Mouse (Mus musculus): ENCODE results near the gene Rtl10. TPM values are rescaled to one million over a fixed set of nuclear protein-coding genes. Genes with fewer than 3 reads are reported as not detected.

The Rtl10 gene
- total and polyA plus RNA-seq, 3 experiments = 5.9 to 13.3 TPM; not detected in 1

DNA sequence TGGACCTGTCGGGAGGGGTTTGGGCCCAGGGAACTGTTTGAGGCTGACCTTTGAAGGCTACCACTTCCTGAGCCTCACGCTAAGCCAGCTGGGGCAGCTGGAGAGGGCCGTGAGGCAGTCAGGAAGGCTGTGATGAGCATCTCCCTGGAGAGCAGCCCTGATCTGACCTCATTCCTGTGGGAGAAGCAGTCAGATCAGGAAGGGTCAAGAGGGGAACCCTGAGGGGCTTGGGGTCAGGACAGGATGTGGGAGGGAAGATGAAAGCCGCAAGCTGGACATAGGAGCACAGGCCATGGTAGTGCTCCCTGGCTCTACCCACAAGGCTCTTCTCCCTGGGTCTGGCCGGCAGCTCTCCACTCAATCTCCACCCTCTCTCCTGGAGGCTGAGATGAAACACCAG lies 44.9 kb upstream of the Rtl10 start:
- Histone ChIP-seq H3K79me2 (ENCODE audit: control insufficient read depth, insufficient read depth, low read length, poor library complexity) (no peaks in the 10 kb centered on the region), H3K36me3 (ENCODE audit: control insufficient read depth in 1 of 2, insufficient read depth in 2 of 2, low read length in 2 of 2) (peaks cover 0 to 7% of the 10 kb centered on the region in 2 experiments; a peak in 3 of 4 replicates), H3K27me3 (ENCODE audit: control insufficient read depth in 1 of 2, insufficient read depth in 2 of 2, low read length in 2 of 2) (no peaks in the 10 kb centered on the region), H3K27ac (ENCODE audit: control insufficient read depth, low read depth, low read length) (no peak overlapping the region), H3K4me1 (ENCODE audit: control insufficient read depth in 1 of 2, insufficient read depth in 2 of 2, low read length in 2 of 2) (peaks cover 1 to 11% of the 10 kb centered on the region in 2 experiments), H3K9me3 (replicated peaks; ENCODE audit: insufficient read depth, low read length) (no peaks in the 10 kb centered on the region), H3K9ac (ENCODE audit: control insufficient read depth, low read depth, low read length, poor library complexity, severe bottlenecking) (no peak overlapping the region), H3K4me3 (ENCODE audit: control insufficient read depth in 1 of 2, insufficient read depth in 1 of 2, low read depth in 2 of 2, low read length in 2 of 2) (no peak overlapping the region)
- DNase-seq (ENCODE audit: low read depth, low spot score) = no peak
- no peak for TF ChIP-seq RCOR1 (IDR thresholded peaks at IDR 0.05; ENCODE audit: low read depth, low read length)
- TF ChIP-seq TBP (IDR thresholded peaks at IDR 0.05; ENCODE audit: low read depth, low read length) = no peak
- TF ChIP-seq MXI1 (IDR thresholded peaks at IDR 0.05; ENCODE audit: low read depth, low read length) = no peak
- no peak for TF ChIP-seq E2F4 (IDR thresholded peaks at IDR 0.05; ENCODE audit: borderline replicate concordance, low read depth, low read length)
- no peak for TF ChIP-seq KAT2A (conservative IDR thresholded peaks at IDR 0.05; ENCODE audit: low read depth, low read length)
- TF ChIP-seq CTCF (IDR thresholded peaks at IDR 0.05 in 2 of 3, conservative IDR thresholded peaks at IDR 0.05 in 1 of 3; ENCODE audit: control insufficient read depth in 1 of 3, insufficient read depth in 1 of 3, low read depth in 2 of 3, low read length in 3 of 3, poor library complexity in 1 of 3, severe bottlenecking in 1 of 3) = no peak
- TF ChIP-seq MAZ (IDR thresholded peaks at IDR 0.05; ENCODE audit: low read depth, low read length) = no peak
- TF ChIP-seq POLR2AphosphoS2 (IDR thresholded peaks at IDR 0.05; ENCODE audit: low read length) = no peak
- TF ChIP-seq TCF12 (IDR thresholded peaks at IDR 0.05; ENCODE audit: low read depth, low read length) = no peak
- no peak for TF ChIP-seq CHD2 (IDR thresholded peaks at IDR 0.05; ENCODE audit: low read length)
- TF ChIP-seq ZC3H11A (IDR thresholded peaks at IDR 0.05; ENCODE audit: low read depth, low read length) = no peak

DNA sequence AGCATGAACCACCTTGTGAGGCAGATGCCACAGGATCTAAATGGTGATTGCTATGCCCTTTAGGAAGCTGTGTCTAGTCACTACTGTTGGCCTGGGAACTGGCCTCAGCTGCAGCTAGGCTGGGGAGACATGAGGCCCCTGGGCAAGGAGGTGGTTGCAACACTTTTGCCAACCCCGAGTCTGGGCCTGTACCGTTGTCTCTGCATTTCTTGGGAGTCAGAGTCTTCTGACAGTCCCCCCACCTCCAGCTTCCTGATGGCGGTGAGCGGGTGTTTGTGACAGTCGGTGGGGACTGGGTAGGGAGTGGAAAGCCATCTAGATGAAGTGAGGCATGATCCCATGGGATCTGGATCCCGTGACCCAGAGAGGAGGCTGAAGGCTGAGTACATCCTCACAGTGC lies 43.3 kb upstream of the Rtl10 start:
- H3K27ac ChIP-seq (ENCODE audit: control insufficient read depth, low read depth, low read length) = no peak overlapping the region
- H3K27me3 ChIP-seq (ENCODE audit: control insufficient read depth in 1 of 2, insufficient read depth in 2 of 2, low read length in 2 of 2) = no peaks in the 10 kb centered on the region
- no peak for TF ChIP-seq UBTF (IDR thresholded peaks at IDR 0.05; ENCODE audit: borderline replicate concordance, insufficient read depth, low read depth, low read length)
- no peak for TF ChIP-seq POLR2AphosphoS2 (IDR thresholded peaks at IDR 0.05; ENCODE audit: low read length)
- peaks cover 7 to 24% of the 10 kb centered on the region in 2 experiments for H3K4me1 ChIP-seq (ENCODE audit: control insufficient read depth in 1 of 2, insufficient read depth in 2 of 2, low read length in 2 of 2)
- no peaks in the 10 kb centered on the region for H3K79me2 ChIP-seq (ENCODE audit: control insufficient read depth, insufficient read depth, low read length, poor library complexity)
- no peak overlapping the region for H3K9ac ChIP-seq (ENCODE audit: control insufficient read depth, low read depth, low read length, poor library complexity, severe bottlenecking)
- no peak for DNase-seq (ENCODE audit: low read depth, low spot score)
- H3K36me3 ChIP-seq (ENCODE audit: control insufficient read depth in 1 of 2, insufficient read depth in 2 of 2, low read length in 2 of 2) = peaks cover 0 to 19% of the 10 kb centered on the region in 2 experiments
- H3K9me3 ChIP-seq (replicated peaks; ENCODE audit: insufficient read depth, low read length) = no peaks in the 10 kb centered on the region
- H3K4me3 ChIP-seq (ENCODE audit: control insufficient read depth in 1 of 2, insufficient read depth in 1 of 2, low read depth in 2 of 2, low read length in 2 of 2) = no peak overlapping the region

- Histone ChIP-seq H3K4me1 (ENCODE audit: control insufficient read depth in 1 of 2, insufficient read depth in 2 of 2, low read length in 2 of 2) (peaks cover 9 to 31% of the 10 kb centered on the region in 2 experiments), H3K79me2 (ENCODE audit: control insufficient read depth, insufficient read depth, low read length, poor library complexity) (no peaks in the 10 kb centered on the region), H3K4me3 (ENCODE audit: control insufficient read depth in 1 of 2, insufficient read depth in 1 of 2, low read depth in 2 of 2, low read length in 2 of 2) (no peak overlapping the region), H3K27me3 (ENCODE audit: control insufficient read depth in 1 of 2, insufficient read depth in 2 of 2, low read length in 2 of 2) (no peaks in the 10 kb centered on the region), H3K9ac (ENCODE audit: control insufficient read depth, low read depth, low read length, poor library complexity, severe bottlenecking) (no peak overlapping the region), H3K36me3 (ENCODE audit: control insufficient read depth in 1 of 2, insufficient read depth in 2 of 2, low read length in 2 of 2) (peaks cover 0 to 26% of the 10 kb centered on the region in 2 experiments), H3K27ac (ENCODE audit: control insufficient read depth, low read depth, low read length) (peak overlapping the region; percentile 79; the same call in 1 of the 2 replicates), H3K9me3 (replicated peaks; ENCODE audit: insufficient read depth, low read length) (no peaks in the 10 kb centered on the region)
- peak; percentile 47 for DNase-seq (ENCODE audit: low read depth, low spot score)
- TF ChIP-seq BHLHE40 (IDR thresholded peaks at IDR 0.05; ENCODE audit: borderline replicate concordance, low read depth, low read length) = peak; percentile 20; the same call in 1 of the 2 replicates
- TF ChIP-seq MYC (IDR thresholded peaks at IDR 0.05; ENCODE audit: low read depth, low read length) = no peak
- no peak for TF ChIP-seq ELF1 (IDR thresholded peaks at IDR 0.05; ENCODE audit: low read depth, low read length)
- peak; percentile 82 for TF ChIP-seq GATA1 (IDR thresholded peaks at IDR 0.05; ENCODE audit: low read depth, low read length)
- no peak for TF ChIP-seq USF1 (IDR thresholded peaks at IDR 0.05; ENCODE audit: low read depth, low read length)
- TF ChIP-seq ZNF384 (IDR thresholded peaks at IDR 0.05; ENCODE audit: low read depth, low read length) = peak; percentile 70
- peak; percentile 100 for TF ChIP-seq RCOR1 (IDR thresholded peaks at IDR 0.05; ENCODE audit: low read depth, low read length)
- TF ChIP-seq SIN3A (IDR thresholded peaks at IDR 0.05; ENCODE audit: low read length) = peak; percentile 20; the same call in 1 of the 2 replicates
- no peak for TF ChIP-seq JUND (IDR thresholded peaks at IDR 0.05; ENCODE audit: low read depth, low read length)
- no peak for TF ChIP-seq ZC3H11A (IDR thresholded peaks at IDR 0.05; ENCODE audit: low read depth, low read length)
- no peak for TF ChIP-seq HCFC1 (IDR thresholded peaks at IDR 0.05; ENCODE audit: low read depth, low read length)
- TF ChIP-seq NRF1 (IDR thresholded peaks at IDR 0.05; ENCODE audit: insufficient read depth, low read depth, low read length, poor library complexity, severe bottlenecking) = no peak
- peak; percentile 46; the same call in 1 of the 2 replicates for TF ChIP-seq MAFK (IDR thresholded peaks at IDR 0.05; ENCODE audit: borderline replicate concordance, low read depth, low read length)
- TF ChIP-seq POLR2AphosphoS2 (IDR thresholded peaks at IDR 0.05; ENCODE audit: low read length) = no peak
- peak; percentile 62; the same call in 1 of the 2 replicates for TF ChIP-seq ETS1 (IDR thresholded peaks at IDR 0.05; ENCODE audit: low read depth, low read length)
- no peak for TF ChIP-seq RAD21 (IDR thresholded peaks at IDR 0.05; ENCODE audit: low read depth, low read length)
- TF ChIP-seq EP300 (IDR thresholded peaks at IDR 0.05; ENCODE audit: low read depth in 1 of 2, low read length in 2 of 2) = peak; percentile 54 to 81; a peak in 3 of 4 replicates
- peak; percentile 50; the same call in 1 of the 2 replicates for TF ChIP-seq MXI1 (IDR thresholded peaks at IDR 0.05; ENCODE audit: low read depth, low read length)
Observed at GRCm38 (mm10) chr16:18458661-18459060, 40.0 kb upstream of the Rtl10 start.
